21 mouse cellular contexts compared by ENCODE assay signal in genomic region chr2:167198660-167199427, GRCm38 (mm10). TPM values are rescaled to one million over a fixed set of nuclear protein-coding genes. Genes with fewer than 3 reads are reported as not detected.
DNase-seq lines count a peak whose midpoint lies in the region; ATAC-seq and TF ChIP-seq lines count a peak whose summit lies in the region.
"Had no signal": no experiment of that assay in that cellular context is flagged by ENCODE, and none has a peak within 500 bp of the region (broad histone marks: within the 10 kb centered on the region; RNA-seq: fewer than 3 reads in every experiment).

No protein-coding gene starts in this region.

- H3K9ac ChIP-seq in hindbrain, postnatal 0 days (replicated peaks; ENCODE audit: low read length): no peak overlapping the region
- no peak overlapping the region for H3K9ac ChIP-seq in neural tube, embryonic 15.5 days (replicated peaks)
- no peak overlapping the region for H3K9ac ChIP-seq in embryonic facial prominence, embryonic 14.5 days (ENCODE audit: low read depth, low read length)
- no peak overlapping the region for H3K9ac ChIP-seq in neural tube, embryonic 11.5 days (ENCODE audit: low read length)
- H3K9ac ChIP-seq: liver, embryonic 13.5 days had no signal

- no peaks in the 10 kb centered on the region for H3K36me3 ChIP-seq in hindbrain, embryonic 10.5 days
- H3K36me3 ChIP-seq in hindbrain, postnatal 0 days (ENCODE audit: insufficient read depth, low read length): no peaks in the 10 kb centered on the region
- H3K36me3 ChIP-seq in neural tube, embryonic 15.5 days: no peaks in the 10 kb centered on the region
- no peaks in the 10 kb centered on the region for H3K36me3 ChIP-seq in embryonic facial prominence, embryonic 14.5 days (ENCODE audit: control insufficient read depth, insufficient read depth, low read length)
- no peaks in the 10 kb centered on the region for H3K36me3 ChIP-seq in neural tube, embryonic 11.5 days (ENCODE audit: control insufficient read depth, insufficient read depth, low read length)
- H3K36me3 ChIP-seq: liver, embryonic 13.5 days had no signal

- H3K4me1 ChIP-seq in hindbrain, embryonic 10.5 days (replicated peaks): peaks cover 43% of the 10 kb centered on the region
- H3K4me1 ChIP-seq in hindbrain, postnatal 0 days (ENCODE audit: insufficient read depth, low read length): 0 out of 2 replicates have a peak, but pooled peaks cover 10% of the 10 kb centered on the region
- peaks cover 25% of the 10 kb centered on the region for H3K4me1 ChIP-seq in neural tube, embryonic 15.5 days
- H3K4me1 ChIP-seq in embryonic facial prominence, embryonic 14.5 days (ENCODE audit: control insufficient read depth, insufficient read depth, low read length): peaks cover 4% of the 10 kb centered on the region; the same call in 1 of the 2 replicates
- H3K4me1 ChIP-seq in neural tube, embryonic 11.5 days (ENCODE audit: control insufficient read depth, insufficient read depth, low read length): 0 out of 2 replicates have a peak, but pooled peaks cover 2% of the 10 kb centered on the region
- H3K4me1 ChIP-seq: liver, embryonic 13.5 days had no signal

- H3K27ac ChIP-seq in hindbrain, embryonic 10.5 days: peak overlapping the region; percentile 64
- no peak overlapping the region for H3K27ac ChIP-seq in hindbrain, postnatal 0 days
- H3K27ac ChIP-seq in neural tube, embryonic 15.5 days (replicated peaks): no peak overlapping the region
- no peak overlapping the region for H3K27ac ChIP-seq in embryonic facial prominence, embryonic 14.5 days (replicated peaks; ENCODE audit: low read depth, low read length)
- no peak overlapping the region for H3K27ac ChIP-seq in neural tube, embryonic 11.5 days (ENCODE audit: low read depth, low read length)
- H3K27ac ChIP-seq: heart, embryonic 10.5 days; layer of hippocampus, adult 2 months; liver, embryonic 13.5 days had no signal

- TF ChIP-seq CTCF in hindbrain, postnatal 0 days (IDR thresholded peaks at IDR 0.05; ENCODE audit: low read depth): no peak

- H3K4me3 ChIP-seq in hindbrain, embryonic 10.5 days: no peak overlapping the region
- H3K4me3 ChIP-seq in hindbrain, postnatal 0 days (ENCODE audit: low read length): no peak overlapping the region
- no peak overlapping the region for H3K4me3 ChIP-seq in neural tube, embryonic 15.5 days (replicated peaks)
- no peak overlapping the region for H3K4me3 ChIP-seq in embryonic facial prominence, embryonic 14.5 days (ENCODE audit: low read depth, low read length)
- H3K4me3 ChIP-seq in neural tube, embryonic 11.5 days (ENCODE audit: low read depth, low read length): no peak overlapping the region
- H3K4me3 ChIP-seq: heart, embryonic 10.5 days; layer of hippocampus, adult 2 months; liver, embryonic 13.5 days had no signal

- peaks cover 6% of the 10 kb centered on the region; the same call in 1 of the 2 replicates for H3K27me3 ChIP-seq in hindbrain, embryonic 10.5 days (ENCODE audit: insufficient read depth, poor library complexity, severe bottlenecking)
- no peaks in the 10 kb centered on the region for H3K27me3 ChIP-seq in hindbrain, postnatal 0 days (ENCODE audit: insufficient read depth, low read length)
- no peaks in the 10 kb centered on the region for H3K27me3 ChIP-seq in neural tube, embryonic 15.5 days (replicated peaks)
- H3K27me3 ChIP-seq in embryonic facial prominence, embryonic 14.5 days (replicated peaks; ENCODE audit: control insufficient read depth, insufficient read depth, low read length): no peaks in the 10 kb centered on the region
- H3K27me3 ChIP-seq in neural tube, embryonic 11.5 days (ENCODE audit: control insufficient read depth, insufficient read depth, low read length): no peaks in the 10 kb centered on the region
- H3K27me3 ChIP-seq: liver, embryonic 13.5 days had no signal

- WGBS in hindbrain, embryonic 10.5 days: 56% methylated on average over 13 of the region's 13 CpGs
- WGBS in hindbrain, postnatal 0 days: 48% methylated on average over 13 of the region's 13 CpGs
- WGBS in neural tube, embryonic 15.5 days: 53% methylated on average over 13 of the region's 13 CpGs
- WGBS in embryonic facial prominence, embryonic 14.5 days: 57% methylated on average over 12 of the region's 13 CpGs
- 61% methylated on average over 13 of the region's 13 CpGs for WGBS in neural tube, embryonic 11.5 days

- no peak for ATAC-seq in hindbrain, postnatal 0 days
- ATAC-seq in neural tube, embryonic 15.5 days (ENCODE audit: low FRiP score): no peak
- ATAC-seq in embryonic facial prominence, embryonic 14.5 days (ENCODE audit: low read depth): no peak
- no peak for ATAC-seq in neural tube, embryonic 11.5 days (ENCODE audit: insufficient read depth, low FRiP score, low TSS enrichment)
- ATAC-seq: inflammation-experienced regulatory T-cells, adult 6 months had no signal

- no peak for DNase-seq in hindbrain, embryonic 10.5 days (ENCODE audit: low spot score)
- DNase-seq in hindbrain, postnatal 0 days (ENCODE audit: low spot score): no peak
- peak; percentile 49 for DNase-seq in neural tube, embryonic 10.5 days (ENCODE audit: extremely low spot score, low spot score)
- DNase-seq in embryonic facial prominence, embryonic 14.5 days (ENCODE audit: low spot score): peak; percentile 31
- DNase-seq in neural tube, embryonic 11.5 days (ENCODE audit: low spot score): peak; percentile 28
- DNase-seq in lung, postnatal 36 days: no peak
- no peak for DNase-seq in heart, adult 11 months
- DNase-seq: adrenal gland, postnatal 10 days; cerebellum, adult 18-20 months; gastrocnemius, postnatal 14 days; kidney, adult 9 months; left cerebral cortex, postnatal 4 days; liver, embryonic 13.5 days; right cerebral cortex, adult 18-20 months; thymus, postnatal 36 days had no signal

- H3K4me2 ChIP-seq in hindbrain, postnatal 0 days (ENCODE audit: low read depth, low read length): no peak overlapping the region
- H3K4me2 ChIP-seq in neural tube, embryonic 15.5 days: no peak overlapping the region
- H3K4me2 ChIP-seq in embryonic facial prominence, embryonic 14.5 days (ENCODE audit: low read depth, low read length): no peak overlapping the region
- H3K4me2 ChIP-seq in neural tube, embryonic 11.5 days (ENCODE audit: low read depth): no peak overlapping the region
- H3K4me2 ChIP-seq: liver, embryonic 13.5 days had no signal

- H3K9me3 ChIP-seq in hindbrain, embryonic 10.5 days: no peaks in the 10 kb centered on the region
- no peaks in the 10 kb centered on the region for H3K9me3 ChIP-seq in hindbrain, postnatal 0 days (ENCODE audit: low read length)
- no peaks in the 10 kb centered on the region for H3K9me3 ChIP-seq in neural tube, embryonic 15.5 days (replicated peaks)
- H3K9me3 ChIP-seq in embryonic facial prominence, embryonic 14.5 days (ENCODE audit: control insufficient read depth, low read length): no peaks in the 10 kb centered on the region
- no peaks in the 10 kb centered on the region for H3K9me3 ChIP-seq in neural tube, embryonic 11.5 days (ENCODE audit: control insufficient read depth, low read length)
- H3K9me3 ChIP-seq: heart, embryonic 10.5 days; liver, embryonic 13.5 days had no signal

RNA-seq across cellular contexts. Expression of gene Kcnb1, which starts 8.9 kb away (rescaled TPM):
- polyA plus RNA-seq in hindbrain, embryonic 10.5 days (2016; fragmentation: Nextera tagmentation; extraction: Ambion mirVana): 0.56 and 0.89 TPM in 2 replicates
- total RNA-seq in hindbrain, postnatal 0 days (2014; rRNA removed): 21.5 and 33.6 TPM in 2 replicates
- 4.0 and 5.1 TPM in 2 replicates for polyA plus RNA-seq in hindbrain, postnatal 0 days (2015; fragmentation: Nextera tagmentation; extraction: Ambion mirVana)
- 3.8 and 3.9 TPM in 2 replicates for polyA plus RNA-seq in neural tube, embryonic 15.5 days (2015; fragmentation: Nextera tagmentation; extraction: Ambion mirVana)
- 1.7 and 2.1 TPM in 2 replicates for polyA plus RNA-seq in embryonic facial prominence, embryonic 14.5 days (2014; fragmentation: Nextera tagmentation; extraction: Ambion mirVana)
- 1.1 TPM in 2 replicates for polyA plus RNA-seq in neural tube, embryonic 11.5 days (2014; fragmentation: Nextera tagmentation; extraction: Ambion mirVana)

RNA-seq across cellular contexts. Expression of gene Ptgis, which starts 41.6 kb away (rescaled TPM):
- polyA plus RNA-seq in hindbrain, embryonic 10.5 days (2016; fragmentation: Nextera tagmentation; extraction: Ambion mirVana): 10.8 and 10.9 TPM in 2 replicates
- 3.2 and 7.7 TPM in 2 replicates for total RNA-seq in hindbrain, postnatal 0 days (2014; rRNA removed)
- 4.1 and 4.4 TPM in 2 replicates for polyA plus RNA-seq in hindbrain, postnatal 0 days (2015; fragmentation: Nextera tagmentation; extraction: Ambion mirVana)
- polyA plus RNA-seq in neural tube, embryonic 15.5 days (2015; fragmentation: Nextera tagmentation; extraction: Ambion mirVana): 5.6 and 6.7 TPM in 2 replicates
- 37.6 and 38.3 TPM in 2 replicates for polyA plus RNA-seq in embryonic facial prominence, embryonic 14.5 days (2014; fragmentation: Nextera tagmentation; extraction: Ambion mirVana)
- 10.6 and 10.7 TPM in 2 replicates for polyA plus RNA-seq in neural tube, embryonic 11.5 days (2014; fragmentation: Nextera tagmentation; extraction: Ambion mirVana)
- total RNA-seq: megakaryocyte, adult 5-6 weeks; monocyte, adult 5-6 weeks had no signal
- polyA plus RNA-seq: inflammation-experienced regulatory T-cells, adult 6 months had no signal

Comparison
In these comparisons a context has a peak if more than half of its experiments do, and no peak if none do; other contexts are left out.
1. DNase-seq: peak in neural tube, embryonic 10.5 days (single experiment), embryonic facial prominence, embryonic 14.5 days (single experiment) and neural tube, embryonic 11.5 days (single experiment); none in hindbrain, embryonic 10.5 days (single experiment), hindbrain, postnatal 0 days (single experiment), lung, postnatal 36 days (single experiment) and heart, adult 11 months (single experiment).